Mouse (Mus musculus) heart, postnatal 0 days (tissue): ENCODE data around the gene Mvb12b.

Source experiments
- CTCF ChIP-seq: IDR thresholded peaks from 2 replicates; pipeline ENCODE4 v1.5.1; 2016; ENCODE audit warnings: antibody characterized with exemption, control low read depth, low read depth
- EP300 ChIP-seq: IDR thresholded peaks from 2 replicates; pipeline ENCODE4 v1.6.1; 2016; ENCODE audit warnings: antibody characterized with exemption, low read depth

DNA sequence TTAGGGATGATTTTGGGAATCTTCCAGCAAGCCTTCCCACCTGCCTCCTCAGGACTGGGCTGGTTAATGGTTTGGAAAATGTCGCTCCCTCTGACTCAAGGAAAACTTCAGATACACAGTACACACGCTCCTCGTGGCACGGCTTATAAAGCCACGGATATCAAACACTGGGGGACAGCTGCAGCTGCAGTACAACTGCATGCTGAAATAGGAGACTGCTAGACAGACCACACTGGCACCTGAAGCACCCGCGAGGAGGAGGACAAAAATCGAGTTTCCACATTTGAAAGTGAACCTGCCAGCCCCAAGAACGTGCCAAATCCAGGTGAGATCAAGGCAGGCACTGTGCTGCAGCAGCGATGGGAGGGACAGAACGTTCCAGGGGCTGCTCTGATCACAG lies 82.1 kb downstream of the Mvb12b start:
- TF ChIP-seq EP300 = no peak
- TF ChIP-seq CTCF = no peak
